Mouse (Mus musculus): ENCODE results near the gene Mall. TPM values are rescaled to one million over a fixed set of nuclear protein-coding genes. Genes with fewer than 3 reads are reported as not detected.

Gene Mall
- total and polyA plus RNA-seq, 2 experiments from 2014 or later, result 0.39 to 0.93 TPM

DNA sequence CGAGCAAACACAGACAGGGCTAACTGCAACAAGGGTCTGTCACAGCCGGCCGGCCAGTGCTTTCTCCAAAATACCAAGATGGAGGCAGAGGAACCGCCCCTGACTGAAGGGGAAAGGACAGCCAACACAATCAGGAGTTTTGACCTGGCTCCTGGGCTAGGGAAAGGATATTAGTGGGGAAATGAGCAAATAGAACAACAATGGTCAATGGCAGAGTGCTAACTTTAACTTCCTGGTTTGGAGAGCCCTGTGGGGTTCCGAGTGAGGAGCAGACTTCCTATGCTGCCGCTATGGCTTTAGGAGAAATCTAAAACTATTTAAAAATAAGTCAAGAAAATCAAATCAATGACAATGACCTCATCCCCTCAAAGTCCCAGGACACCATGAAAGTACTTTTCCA is 1.6 kb downstream of the Mall start:
- WGBS, result 79% methylated on average over 6 of the region's 6 CpGs

DNA sequence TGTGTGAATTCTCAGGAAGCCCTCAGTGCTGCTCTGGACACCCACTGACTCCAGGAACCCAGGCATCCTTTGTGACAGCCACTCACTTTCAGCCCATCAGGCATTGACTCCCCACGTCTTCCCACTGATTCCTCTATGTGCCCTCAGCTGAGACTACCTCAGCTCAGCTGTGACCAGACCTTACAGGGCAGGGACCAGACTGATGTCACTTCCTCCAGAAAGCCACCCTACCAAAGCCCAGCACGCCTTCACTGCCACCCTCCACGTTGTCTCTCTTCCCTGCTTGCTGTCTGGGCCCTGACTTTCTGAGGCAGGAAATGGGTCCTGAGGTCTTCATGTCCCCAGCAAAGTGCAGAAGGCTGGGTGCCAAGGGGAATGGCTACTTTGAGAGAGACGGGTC is 6.5 kb downstream of the Mall start:
- Histone ChIP-seq H3K9ac (replicated peaks; ENCODE audit: low read length, poor library complexity, severe bottlenecking) (no peak overlapping the region), H3K4me3 (ENCODE audit: low read depth, low read length) (no peak overlapping the region), H3K4me2 (ENCODE audit: low read depth, low read length, poor library complexity, severe bottlenecking) (no peak overlapping the region), H3K27me3 (ENCODE audit: insufficient read depth, low read length) (no peaks in the 10 kb centered on the region), H3K36me3 (ENCODE audit: insufficient read depth, low read length) (no peaks in the 10 kb centered on the region), H3K9me3 (ENCODE audit: low read length) (no peaks in the 10 kb centered on the region), H3K4me1 (ENCODE audit: insufficient read depth, low read length) (no peaks in the 10 kb centered on the region), H3K27ac (ENCODE audit: low read depth, low read length) (no peak overlapping the region)
- no peak for TF ChIP-seq CTCF (IDR thresholded peaks at IDR 0.05)
- ATAC-seq (ENCODE audit: low FRiP score) (no peak), DNase-seq (ENCODE audit: low spot score) (no peak)
- WGBS, result 61% methylated on average over 4 of the region's 4 CpGs

More for the DNA sequence above, 1.6 kb downstream of the Mall start:
- no peaks in the 10 kb centered on the region for H3K36me3 ChIP-seq (ENCODE audit: insufficient read depth, low read length)
- H3K27me3 ChIP-seq (ENCODE audit: insufficient read depth, low read length), result no peaks in the 10 kb centered on the region
- no peak overlapping the region for H3K9ac ChIP-seq (replicated peaks; ENCODE audit: low read length, poor library complexity, severe bottlenecking)
- no peaks in the 10 kb centered on the region for H3K4me1 ChIP-seq (ENCODE audit: insufficient read depth, low read length)
- no peaks in the 10 kb centered on the region for H3K9me3 ChIP-seq (ENCODE audit: low read length)
- H3K4me3 ChIP-seq (ENCODE audit: low read depth, low read length), result no peak overlapping the region
- TF ChIP-seq CTCF (IDR thresholded peaks at IDR 0.05), result no peak
- DNase-seq (ENCODE audit: low spot score), result no peak
- ATAC-seq (ENCODE audit: low FRiP score), result no peak
- no peak overlapping the region for H3K27ac ChIP-seq (ENCODE audit: low read depth, low read length)
- H3K4me2 ChIP-seq (ENCODE audit: low read depth, low read length, poor library complexity, severe bottlenecking), result no peak overlapping the region

DNA sequence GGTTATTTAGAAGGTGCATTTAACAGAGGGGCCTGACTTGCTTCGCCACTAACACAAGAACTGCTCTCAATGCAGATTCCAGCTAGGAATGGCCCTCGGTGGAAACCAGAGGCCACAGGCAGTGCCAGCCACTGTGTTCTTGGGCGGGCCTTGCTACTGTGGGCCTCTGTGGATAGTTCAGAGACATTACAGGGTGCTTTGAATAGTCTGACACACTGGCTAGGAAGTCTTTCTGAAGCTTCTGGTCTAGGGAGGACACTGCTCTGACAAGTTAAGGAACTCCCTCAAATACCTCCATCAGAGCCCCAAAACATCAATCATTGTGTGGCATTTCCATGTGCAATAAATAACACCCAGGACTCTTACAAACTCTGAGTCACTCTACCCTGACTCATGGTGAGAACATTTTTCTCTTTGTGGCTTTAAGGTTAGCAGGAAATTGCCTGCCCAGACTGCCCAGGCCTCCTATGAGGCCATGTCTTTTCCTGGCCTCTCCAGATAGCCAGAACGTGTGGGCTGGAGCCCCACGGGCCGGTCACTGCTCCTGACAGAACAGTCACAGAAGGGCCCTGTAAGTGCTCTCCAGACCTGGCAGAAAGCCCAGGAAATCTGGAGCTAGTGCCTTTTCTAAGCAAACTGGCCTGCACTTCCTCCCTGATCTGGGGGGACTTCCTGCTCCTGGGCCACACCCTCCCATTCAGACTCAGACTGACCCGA is 7.4 kb downstream of the Mall start:
- 58% methylated on average over 7 of the region's 7 CpGs for WGBS
- H3K27ac ChIP-seq (ENCODE audit: low read depth, low read length), result 0 out of 2 replicates have a peak overlapping the region, but pooled peaks have one; percentile 8
- ATAC-seq (ENCODE audit: low FRiP score), result no peak

DNA sequence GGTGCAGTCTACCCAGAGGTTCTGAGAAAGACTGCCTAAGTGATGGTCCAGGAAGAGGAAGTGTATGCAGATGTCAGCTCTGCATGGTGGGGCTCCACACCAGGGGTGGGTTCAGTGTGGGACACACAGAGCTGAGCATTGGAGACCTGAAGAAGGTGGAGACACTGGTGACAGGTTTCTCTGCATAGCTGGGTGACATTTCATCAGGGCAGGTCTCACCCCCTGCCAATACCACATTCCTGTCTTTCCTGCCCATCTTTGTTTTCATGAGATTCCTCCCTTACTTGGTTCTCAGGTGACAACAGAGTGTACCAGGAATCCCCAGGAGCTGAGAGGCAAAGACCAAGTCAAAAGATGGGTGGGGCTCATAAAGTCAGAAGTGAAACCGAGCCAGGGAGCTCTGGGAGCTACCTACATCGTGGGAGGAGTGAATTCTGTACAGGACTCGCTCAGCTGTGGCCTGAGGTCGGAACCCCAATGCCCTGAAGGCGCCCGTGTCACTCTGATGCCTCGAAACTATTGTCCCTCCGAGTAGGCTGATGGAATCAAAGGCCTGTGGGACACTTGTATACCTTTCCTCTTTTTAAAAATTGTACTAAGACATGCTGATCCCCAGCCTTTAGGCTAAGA is 10.8 kb downstream of the Mall start:
- WGBS, result 68% methylated on average over 8 of the region's 8 CpGs
- no peak for ATAC-seq (ENCODE audit: low FRiP score)
- H3K4me3 ChIP-seq (ENCODE audit: low read depth, low read length), result no peak overlapping the region

More for the DNA sequence above, 7.4 kb downstream of the Mall start:
- peak; percentile 89 for DNase-seq (ENCODE audit: low spot score)
- Histone ChIP-seq H3K27me3 (ENCODE audit: insufficient read depth, low read length) (no peaks in the 10 kb centered on the region), H3K4me3 (ENCODE audit: low read depth, low read length) (no peak overlapping the region), H3K4me2 (ENCODE audit: low read depth, low read length, poor library complexity, severe bottlenecking) (no peak overlapping the region), H3K9me3 (ENCODE audit: low read length) (no peaks in the 10 kb centered on the region), H3K4me1 (ENCODE audit: insufficient read depth, low read length) (no peaks in the 10 kb centered on the region), H3K36me3 (ENCODE audit: insufficient read depth, low read length) (no peaks in the 10 kb centered on the region), H3K9ac (replicated peaks; ENCODE audit: low read length, poor library complexity, severe bottlenecking) (no peak overlapping the region)
- TF ChIP-seq CTCF (IDR thresholded peaks at IDR 0.05), result no peak

DNA sequence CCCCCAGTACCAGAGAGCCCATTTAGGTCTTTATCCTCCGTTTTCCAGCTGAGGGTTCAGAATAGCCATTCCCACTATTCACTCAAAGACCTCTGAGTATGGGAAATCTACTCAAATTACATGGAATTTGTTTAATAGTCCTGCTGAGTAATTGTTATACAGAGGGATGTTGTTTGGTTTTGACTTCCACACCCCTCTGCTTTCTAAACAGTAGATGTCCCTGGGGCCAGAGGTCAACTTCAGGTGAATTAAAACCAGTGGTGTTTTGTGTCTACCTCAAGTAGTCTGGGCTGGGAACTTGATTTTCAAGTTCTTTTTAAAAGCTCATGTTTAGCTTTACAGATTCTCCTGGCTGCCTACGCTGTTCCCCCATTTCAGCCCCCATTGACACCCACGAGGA is 15.0 kb downstream of the Mall start:
- ATAC-seq (ENCODE audit: low FRiP score) (no peak), DNase-seq (ENCODE audit: low spot score) (no peak)
- TF ChIP-seq CTCF (IDR thresholded peaks at IDR 0.05), result no peak
- Histone ChIP-seq H3K27ac (ENCODE audit: low read depth, low read length) (no peak overlapping the region), H3K4me3 (ENCODE audit: low read depth, low read length) (no peak overlapping the region), H3K9me3 (ENCODE audit: low read length) (no peaks in the 10 kb centered on the region), H3K36me3 (ENCODE audit: insufficient read depth, low read length) (no peaks in the 10 kb centered on the region), H3K27me3 (ENCODE audit: insufficient read depth, low read length) (no peaks in the 10 kb centered on the region), H3K9ac (replicated peaks; ENCODE audit: low read length, poor library complexity, severe bottlenecking) (no peak overlapping the region), H3K4me1 (ENCODE audit: insufficient read depth, low read length) (no peaks in the 10 kb centered on the region), H3K4me2 (ENCODE audit: low read depth, low read length, poor library complexity, severe bottlenecking) (no peak overlapping the region)
- WGBS, result 72% methylated on average over 3 of the region's 3 CpGs

More for the DNA sequence above, 10.8 kb downstream of the Mall start:
- no peak for TF ChIP-seq CTCF (IDR thresholded peaks at IDR 0.05)
- H3K9ac ChIP-seq (replicated peaks; ENCODE audit: low read length, poor library complexity, severe bottlenecking), result no peak overlapping the region
- H3K36me3 ChIP-seq (ENCODE audit: insufficient read depth, low read length), result no peaks in the 10 kb centered on the region
- no peaks in the 10 kb centered on the region for H3K27me3 ChIP-seq (ENCODE audit: insufficient read depth, low read length)
- H3K27ac ChIP-seq (ENCODE audit: low read depth, low read length), result no peak overlapping the region
- H3K4me2 ChIP-seq (ENCODE audit: low read depth, low read length, poor library complexity, severe bottlenecking), result no peak overlapping the region
- no peaks in the 10 kb centered on the region for H3K9me3 ChIP-seq (ENCODE audit: low read length)
- no peaks in the 10 kb centered on the region for H3K4me1 ChIP-seq (ENCODE audit: insufficient read depth, low read length)
- DNase-seq (ENCODE audit: low spot score), result no peak

DNA sequence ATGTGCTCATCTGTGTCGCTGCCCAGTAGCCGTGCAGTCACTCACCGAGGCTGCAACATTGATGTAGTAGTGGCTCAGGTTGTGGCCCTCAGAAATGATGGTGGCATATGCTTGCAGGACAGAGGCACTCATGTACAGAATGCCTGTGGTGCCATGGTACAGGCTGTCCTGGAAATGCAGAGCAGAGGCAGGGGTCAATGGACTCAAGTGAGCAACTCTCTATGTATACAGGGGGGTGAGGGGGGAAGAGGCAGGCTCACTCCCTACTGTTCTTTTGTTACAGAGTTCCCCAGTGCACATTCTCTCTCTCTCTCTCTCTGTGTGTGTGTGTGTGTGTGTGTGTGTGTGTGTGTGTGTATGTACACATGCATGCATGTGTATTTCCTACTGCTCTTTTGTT is 20.9 kb downstream of the Mall start:
- WGBS, result 75% methylated on average over 3 of the region's 3 CpGs
- no peaks in the 10 kb centered on the region for H3K9me3 ChIP-seq (ENCODE audit: low read length)
- no peak overlapping the region for H3K27ac ChIP-seq (ENCODE audit: low read depth, low read length)
- no peaks in the 10 kb centered on the region for H3K4me1 ChIP-seq (ENCODE audit: insufficient read depth, low read length)
- H3K4me2 ChIP-seq (ENCODE audit: low read depth, low read length, poor library complexity, severe bottlenecking), result no peak overlapping the region
- no peak for TF ChIP-seq CTCF (IDR thresholded peaks at IDR 0.05)
- H3K27me3 ChIP-seq (ENCODE audit: insufficient read depth, low read length), result no peaks in the 10 kb centered on the region
- ATAC-seq (ENCODE audit: low FRiP score) (no peak), DNase-seq (ENCODE audit: low spot score) (no peak)
- H3K36me3 ChIP-seq (ENCODE audit: insufficient read depth, low read length), result no peaks in the 10 kb centered on the region
- no peak overlapping the region for H3K4me3 ChIP-seq (ENCODE audit: low read depth, low read length)
- H3K9ac ChIP-seq (replicated peaks; ENCODE audit: low read length, poor library complexity, severe bottlenecking), result no peak overlapping the region

All from midbrain, postnatal 0 days (tissue).